Mouse (Mus musculus) liver, embryonic 16.5 days (tissue): ENCODE data around the gene Trappc2. TPM values are rescaled to one million over a fixed set of nuclear protein-coding genes. Genes with fewer than 3 reads are reported as not detected.

Experiments
- ATAC-seq: fragments of 200-750 bp; cut with Nextera tagmentation; 2 replicates; pipeline ENCODE4 v1.8.0; 2017; ENCODE audit warnings: low read depth, mild to moderate bottlenecking, moderate number of reproducible peaks, moderate library complexity
- H3K27ac ChIP-seq: fragments of 300-500 bp; sonication (generic); 2 replicates; pipeline ENCODE4 v1.5.1; 2014; ENCODE audit warnings: mild to moderate bottlenecking, low read length
- H3K27me3 ChIP-seq: fragments of 300-500 bp; sonication (generic); 2 replicates; pipeline ENCODE4 v1.6.1; 2014; ENCODE audit warnings: low read depth, low read length, mixed read lengths; ENCODE audit not compliant: control insufficient read depth, insufficient read depth
- H3K36me3 ChIP-seq: fragments of 300-500 bp; sonication (generic); 2 replicates; pipeline ENCODE4 v1.6.1; 2014; ENCODE audit warnings: mild to moderate bottlenecking; ENCODE audit not compliant: control insufficient read depth, insufficient read depth
- H3K4me1 ChIP-seq: fragments of 300-500 bp; sonication (generic); 2 replicates; pipeline ENCODE4 v1.6.1; 2014; ENCODE audit warnings: low read depth, low read length, mixed read lengths; ENCODE audit not compliant: control insufficient read depth
- H3K4me2 ChIP-seq: fragments of 300-500 bp; sonication (generic); 2 replicates; pipeline ENCODE4 v1.6.1; 2014; ENCODE audit warnings: low read depth, low read length, mixed read lengths
- H3K4me3 ChIP-seq: fragments of 300-500 bp; sonication (generic); 2 replicates; pipeline ENCODE4 v1.5.1; 2014; ENCODE audit warnings: low read depth, mild to moderate bottlenecking, low read length
- H3K9ac ChIP-seq: fragments of 300-500 bp; sonication (generic); 2 replicates; pipeline ENCODE4 v1.6.1; 2014; ENCODE audit warnings: low read depth, low read length
- H3K9me3 ChIP-seq: fragments of 300-500 bp; sonication (generic); replicated peaks from 2 replicates; pipeline ENCODE4 v1.6.1; 2016; ENCODE audit warnings: low read length; ENCODE audit not compliant: control insufficient read depth
- WGBS: fragments of 180-500 bp; shearing (Covaris S2); extraction: QIAGEN DNeasy Blood & Tissue Kit; methylation state at CpG from one replicate; pipeline ENCODE4 v1.1.7; 2014; ENCODE audit not compliant: insufficient replicate concordance; 5-methylcytosine and 5-hydroxymethylcytosine counted together
- polyA plus RNA-seq: library from polyadenylated mRNA; unstranded; fragments of >200 nt; fragmentation: Nextera tagmentation; extraction: Ambion mirVana; gene quantifications from 2 replicates; pipeline ENCODE4 v1.2.1, GENCODE M21; 2015

Trappc2 gene
- polyA plus RNA-seq, 1 experiment from 2014 or later, result 10.2 TPM

GRCm38 (mm10) chrX:166499496-166500190 lies 59.3 kb downstream of the Trappc2 start:
- Histone ChIP-seq H3K36me3 (peaks cover 2% of the 10 kb centered on the region; the same call in 1 of the 2 replicates), H3K27ac (no peak overlapping the region), H3K4me2 (no peak overlapping the region), H3K9ac (no peak overlapping the region), H3K4me1 (no peaks in the 10 kb centered on the region), H3K9me3 (no peaks in the 10 kb centered on the region), H3K27me3 (no peaks in the 10 kb centered on the region), H3K4me3 (no peak overlapping the region)
- ATAC-seq, result no peak
- WGBS, result 34% methylated on average over 1 of the region's 1 CpGs

Other genes starting within 250 kb of the Trappc2 start
- 2.1 and 2.2 TPM in 2 replicates for gene Gpm6b, start 201.7 kb upstream of the Trappc2 start, polyA plus RNA-seq
- 1.8 and 2.0 TPM in 2 replicates for gene Ofd1, start 130 bp downstream of the Trappc2 start, polyA plus RNA-seq
- gene Rab9, start 39.3 kb downstream of the Trappc2 start, polyA plus RNA-seq, result 22.3 and 22.7 TPM in 2 replicates
- 3.2 and 3.4 TPM in 2 replicates for gene Tceanc, start 78.0 kb downstream of the Trappc2 start, polyA plus RNA-seq
- 0.61 and 0.67 TPM in 2 replicates for gene Egfl6, start 145.1 kb downstream of the Trappc2 start, polyA plus RNA-seq